Mouse (Mus musculus): ENCODE data around the gene Aox2.

GRCm38 (mm10) chr1:58284505-58284904, 6.4 kb downstream of the Aox2 start:
- no peak for TF ChIP-seq CTCF (IDR thresholded peaks at IDR 0.05; ENCODE audit: low read depth)
- no peak for TF ChIP-seq EP300 (IDR thresholded peaks at IDR 0.05; ENCODE audit: low read depth)
